Mouse (Mus musculus): ENCODE data around the gene Cbr4.

Cbr4 gene

DNA sequence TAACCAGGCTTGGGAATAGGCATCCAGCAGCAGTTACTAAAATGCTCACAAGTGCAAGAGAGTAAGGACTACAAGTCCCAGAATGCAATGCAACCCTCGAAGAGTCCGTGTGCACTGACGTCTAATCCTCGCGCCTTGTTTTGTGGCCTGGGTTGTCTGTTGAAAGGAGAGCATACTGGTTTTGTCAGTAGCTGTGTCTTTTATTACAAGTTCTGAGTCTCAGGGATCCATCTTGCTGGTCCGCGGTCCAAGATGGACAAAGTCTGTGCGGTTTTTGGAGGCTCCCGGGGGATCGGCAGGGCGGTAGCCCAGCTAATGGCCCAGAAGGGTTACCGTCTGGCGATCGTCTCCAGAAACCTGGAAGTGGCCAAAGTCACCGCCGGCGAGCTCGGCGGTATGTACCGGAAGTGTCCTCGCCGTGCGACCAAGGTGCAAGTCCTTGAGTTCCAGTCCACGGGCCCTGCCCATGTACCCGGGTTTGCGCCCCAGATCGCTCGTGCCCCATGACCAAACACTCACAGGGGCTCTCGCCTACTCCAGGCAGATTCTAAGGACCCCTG is at the start of gene Cbr4:
Gene Cbr4, plus strand, starts transcription at position 138 of the 560 bp plus-strand sequence.
- peak; percentile 91 for DNase-seq

- DNase-seq, result no peak
Measured at GRCm38 (mm10) chr8:61442988-61443387, 44.5 kb upstream of the Cbr4 start.

GRCm38 (mm10) chr8:61444358-61444757 is 43.2 kb upstream of the Cbr4 start:
- DNase-seq, result no peak

DNA sequence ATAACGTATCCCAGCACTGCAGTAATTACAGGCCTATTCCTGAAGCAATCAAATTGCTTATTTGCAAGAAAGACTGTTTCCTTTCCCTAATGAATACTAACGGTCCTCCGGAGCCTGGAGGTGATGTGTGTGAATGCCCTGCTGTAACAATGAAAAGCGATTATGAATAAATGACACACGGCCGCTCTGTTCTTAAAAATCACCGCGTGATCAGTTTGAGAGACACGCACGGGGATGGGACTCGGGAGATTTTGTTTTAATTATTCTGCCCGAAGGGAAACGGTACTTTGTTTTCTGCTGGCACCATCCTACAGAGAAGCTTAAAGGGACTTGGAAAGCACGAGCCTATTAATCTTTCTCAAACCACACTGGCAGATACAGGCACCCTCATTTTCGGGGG is 41.2 kb upstream of the Cbr4 start:
- DNase-seq, result no peak

DNA sequence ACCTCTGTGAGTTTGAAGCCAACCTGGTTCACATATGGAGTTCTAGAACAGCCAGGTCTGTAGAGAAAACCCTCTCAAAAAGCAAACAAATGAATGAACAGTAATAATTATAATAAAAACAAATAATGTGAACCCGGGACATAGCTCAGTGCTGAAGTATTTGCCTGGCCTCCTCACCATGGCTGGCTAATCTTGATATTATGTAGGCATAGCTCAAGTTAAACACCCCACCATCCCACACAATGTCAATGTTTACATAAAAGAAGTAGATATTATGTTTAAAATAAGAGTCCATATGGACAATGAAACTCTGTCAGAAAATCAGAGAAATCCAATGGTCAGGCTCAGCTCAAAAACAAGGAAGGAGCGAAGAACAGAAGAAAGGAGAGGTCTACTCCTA is 39.4 kb upstream of the Cbr4 start:
- DNase-seq, result no peak

GRCm38 (mm10) chr8:61448881-61449280 is 38.7 kb upstream of the Cbr4 start:
- no peak for DNase-seq

DNA sequence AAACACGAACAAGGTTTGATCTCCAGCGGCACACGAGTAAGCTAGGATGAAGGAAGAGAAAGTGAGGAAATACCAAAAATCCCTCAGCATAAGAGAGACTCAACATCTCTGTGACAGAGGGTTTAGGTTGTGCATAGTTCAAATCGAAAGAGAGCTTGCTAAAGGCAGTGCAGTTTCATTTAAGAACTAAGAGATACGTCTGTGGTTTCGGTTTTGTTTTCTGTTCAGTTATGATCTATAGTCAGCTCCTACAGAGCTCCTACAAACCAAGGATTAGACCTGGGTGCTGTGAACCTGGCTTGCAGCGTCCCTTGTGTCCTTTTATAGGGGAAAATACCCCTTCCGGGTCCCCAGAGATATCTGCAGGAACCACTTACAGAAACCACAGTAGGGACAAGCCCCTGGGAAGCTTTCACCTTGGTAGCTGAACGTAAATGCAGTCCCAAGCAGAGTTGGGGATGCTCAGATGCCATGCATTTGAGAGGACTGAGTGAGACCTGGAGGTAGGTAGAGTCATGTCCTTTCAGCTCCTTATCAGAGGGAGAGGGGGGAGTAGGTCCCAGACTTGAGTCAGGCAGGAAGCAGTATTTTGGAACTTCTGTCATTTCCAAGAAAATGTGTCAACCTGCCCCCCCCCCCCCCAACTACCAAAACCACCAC is 36.5 kb upstream of the Cbr4 start:
- no peak for DNase-seq

DNA sequence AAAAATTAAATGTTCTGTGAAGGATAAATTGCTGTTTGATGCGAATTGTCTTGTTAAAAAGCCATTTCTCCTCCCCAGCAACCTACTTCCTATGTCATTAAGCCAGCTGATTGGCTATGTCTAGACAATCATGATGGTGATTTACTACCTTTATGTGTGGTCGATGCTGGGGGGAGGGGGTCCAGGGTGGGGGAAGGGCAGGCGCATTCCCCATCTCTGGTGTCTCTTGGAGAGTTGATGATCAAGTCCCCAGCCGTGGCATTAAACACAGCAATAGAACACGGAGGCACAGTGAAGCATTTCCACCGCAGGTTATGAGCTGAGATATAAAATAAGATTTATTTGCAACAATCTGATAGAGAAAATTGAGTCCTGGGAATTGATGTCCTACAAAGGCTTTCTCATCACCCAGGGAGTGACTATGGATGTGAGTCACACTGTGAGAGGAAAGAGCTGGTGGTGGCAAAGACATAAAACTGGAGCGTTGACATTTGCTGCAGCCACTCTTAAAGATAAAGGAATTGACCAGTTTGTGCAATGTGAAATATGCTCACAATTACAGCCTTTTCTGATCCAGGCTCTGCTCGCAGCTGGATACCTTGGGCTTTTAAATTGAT is 35.7 kb upstream of the Cbr4 start:
- no peak for DNase-seq

- DNase-seq, result no peak
Measured at GRCm38 (mm10) chr8:61459763-61460162, 27.8 kb upstream of the Cbr4 start.

GRCm38 (mm10) chr8:61462221-61462620 is 25.3 kb upstream of the Cbr4 start:
- no peak for DNase-seq

DNA sequence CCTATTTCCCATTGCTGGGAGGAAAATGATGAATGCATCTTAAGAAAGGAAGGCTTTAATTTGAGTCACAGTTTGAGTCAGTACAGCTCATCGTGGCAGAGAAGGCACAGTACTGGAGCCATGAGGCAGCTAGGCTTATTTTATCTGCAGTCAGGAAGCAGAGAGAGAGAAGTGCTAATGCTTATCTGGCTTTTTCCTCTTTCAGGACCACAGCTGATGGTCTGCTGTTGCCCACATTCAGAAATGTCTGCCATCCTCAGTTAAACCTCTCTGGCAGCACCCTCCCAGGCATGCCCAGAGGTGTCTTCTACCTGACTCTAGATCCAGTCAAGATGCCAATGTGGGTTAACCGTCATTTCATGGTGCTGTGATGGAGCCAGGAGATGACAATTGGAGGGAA is 23.1 kb upstream of the Cbr4 start:
- no peak for DNase-seq

- DNase-seq, result no peak
Measured at GRCm38 (mm10) chr8:61466696-61467552, 20.6 kb upstream of the Cbr4 start.

DNA sequence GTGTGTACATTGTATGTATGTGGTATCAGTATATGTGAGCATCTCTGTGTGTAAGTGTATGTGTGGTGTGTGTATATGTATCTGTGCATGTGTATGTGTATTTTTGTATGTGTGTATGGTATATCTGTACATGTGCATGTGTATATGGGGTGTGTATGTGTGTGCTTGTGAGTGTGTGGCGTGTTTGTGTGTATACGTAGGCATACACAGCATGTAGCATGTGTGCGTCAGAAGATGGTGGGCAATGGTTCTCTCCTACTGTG is 20.1 kb upstream of the Cbr4 start:
- no peak for DNase-seq

- DNase-seq, result no peak
Measured at GRCm38 (mm10) chr8:61470213-61470612, 17.3 kb upstream of the Cbr4 start.

DNA sequence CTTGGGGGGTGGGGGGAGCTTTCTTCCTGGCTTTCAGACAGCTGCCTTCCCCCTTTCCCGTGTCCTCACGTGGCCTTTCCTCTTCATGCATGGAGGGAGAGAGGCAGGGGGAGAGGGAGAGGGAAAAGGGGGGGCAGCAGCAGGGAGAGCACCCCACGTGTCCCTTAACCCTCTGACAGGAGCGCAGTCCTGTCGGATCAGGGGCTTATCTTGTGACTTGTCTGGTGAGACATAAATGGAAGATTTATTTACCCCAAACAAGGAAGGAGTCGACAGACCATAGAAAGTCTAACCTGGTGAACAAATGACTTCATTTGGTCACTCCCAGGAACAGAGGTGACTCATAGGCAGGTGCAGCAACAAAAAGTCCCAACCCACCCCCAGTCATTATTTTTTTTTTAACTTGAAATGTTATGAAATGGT is 12.3 kb upstream of the Cbr4 start:
- DNase-seq, result no peak

- DNase-seq, result no peak
Measured at GRCm38 (mm10) chr8:61476160-61476559, 11.4 kb upstream of the Cbr4 start.

- DNase-seq, result no peak
Measured at GRCm38 (mm10) chr8:61478150-61478549, 9.4 kb upstream of the Cbr4 start.

DNA sequence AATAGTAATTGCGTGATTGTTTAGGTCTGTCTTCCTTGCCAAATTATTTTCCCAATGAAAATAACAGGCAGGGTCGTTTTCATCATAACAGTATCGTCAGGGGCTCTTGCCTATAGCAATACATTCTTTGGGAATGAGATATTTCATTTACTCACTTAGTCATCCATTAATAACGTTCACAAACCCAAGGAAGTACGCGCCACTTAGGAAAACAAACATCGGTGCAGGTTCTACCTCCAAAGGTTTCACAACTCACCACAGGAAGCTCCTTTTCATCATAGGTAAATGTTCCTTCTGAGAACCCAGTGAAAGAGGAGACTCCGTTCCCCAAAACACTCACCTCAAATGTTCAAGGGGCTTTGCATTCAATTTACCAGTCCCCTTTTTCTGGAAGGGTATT is 8.7 kb upstream of the Cbr4 start:
- DNase-seq, result no peak

DNA sequence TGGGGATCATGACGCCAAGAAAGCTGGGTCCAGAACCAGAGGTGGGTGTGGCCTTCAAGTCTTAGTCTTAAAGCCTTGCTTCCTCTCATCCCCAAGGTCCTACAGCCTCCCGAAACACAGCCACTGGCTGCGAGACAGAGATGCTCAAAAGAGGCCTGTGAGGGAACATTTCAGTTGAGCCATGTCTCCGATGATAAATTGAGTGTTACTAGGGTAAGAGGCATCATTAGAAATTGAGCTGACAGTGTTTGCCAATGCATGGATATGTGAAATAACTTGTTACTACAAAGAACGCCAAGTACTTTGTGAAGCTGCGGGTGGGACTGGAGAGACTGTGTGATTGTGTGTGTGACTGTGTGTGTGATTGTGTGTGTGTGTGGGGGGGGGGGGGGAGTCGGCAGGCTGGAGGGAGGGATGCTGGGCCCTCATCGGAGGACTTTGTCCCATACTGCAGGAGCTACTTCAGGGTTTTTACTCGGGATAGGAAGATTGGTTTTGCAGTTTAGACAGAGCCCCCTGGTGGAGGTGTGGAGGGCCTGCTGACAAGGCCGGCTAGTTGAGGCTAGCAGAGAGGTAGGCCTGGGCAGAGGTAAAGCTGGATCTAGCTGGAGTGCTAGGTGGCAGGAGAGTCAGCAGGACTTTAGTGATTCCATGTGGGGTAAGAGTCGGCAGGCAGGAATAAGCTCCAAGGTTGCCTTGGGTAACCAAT is 7.9 kb upstream of the Cbr4 start:
- DNase-seq, result peak; percentile 45

GRCm38 (mm10) chr8:61480260-61480967 is 7.1 kb upstream of the Cbr4 start:
- no peak for DNase-seq

- DNase-seq, result no peak
Measured at GRCm38 (mm10) chr8:61486923-61487529, 508 bp upstream of the Cbr4 start.

GRCm38 (mm10) chr8:61488631-61489030 is 1.1 kb downstream of the Cbr4 start:
- DNase-seq, result no peak
